Mouse (Mus musculus) cerebellum, postnatal 36 days (tissue): Measurements from ENCODE around the gene Vwa2.
A peak's percentile ranks its signal among the peaks of the same experiment; 100 is the strongest.

ENCODE experiments used
- DNase-seq, 2 experiments: peaks; one replicate each; pipeline ENCODE4 v3.0.0; 2021 to 2022; ENCODE audit warnings: mixed read lengths in 2 of 2

Gene Vwa2

GRCm38 (mm10) chr19:56873816-56874600 lies at the start of gene Vwa2:
TSS of gene Vwa2 (plus strand) at chr19:56874249.
- peak in 1 of 2 experiments; percentile 13 for DNase-seq

- no peak for DNase-seq
Measured at GRCm38 (mm10) chr19:56826047-56826631, 47.9 kb upstream of the Vwa2 start, which contains the start of gene Tdrd1. TSS of gene Tdrd1 (plus strand) at chr19:56826209.

GRCm38 (mm10) chr19:56828305-56828704 lies 45.7 kb upstream of the Vwa2 start:
- DNase-seq = no peak

GRCm38 (mm10) chr19:56829267-56829666 lies 44.8 kb upstream of the Vwa2 start:
- DNase-seq = no peak

- DNase-seq = no peak
Measured at GRCm38 (mm10) chr19:56830163-56830562, 43.9 kb upstream of the Vwa2 start.

GRCm38 (mm10) chr19:56835340-56835739 lies 38.7 kb upstream of the Vwa2 start:
- no peak for DNase-seq

GRCm38 (mm10) chr19:56838942-56839706 lies 34.9 kb upstream of the Vwa2 start:
- no peak for DNase-seq

GRCm38 (mm10) chr19:56842974-56843373 lies 31.1 kb upstream of the Vwa2 start:
- DNase-seq = no peak

GRCm38 (mm10) chr19:56852590-56852989 lies 21.5 kb upstream of the Vwa2 start:
- DNase-seq = no peak

GRCm38 (mm10) chr19:56856455-56856854 lies 17.6 kb upstream of the Vwa2 start:
- DNase-seq = no peak

GRCm38 (mm10) chr19:56867701-56868100 lies 6.3 kb upstream of the Vwa2 start:
- DNase-seq = no peak

- no peak for DNase-seq
Measured at GRCm38 (mm10) chr19:56874601-56875315, 709 bp downstream of the Vwa2 start.

GRCm38 (mm10) chr19:56877364-56877763 lies 3.3 kb downstream of the Vwa2 start:
- no peak for DNase-seq

- no peak for DNase-seq
Measured at GRCm38 (mm10) chr19:56887879-56888278, 13.8 kb downstream of the Vwa2 start.

GRCm38 (mm10) chr19:56888654-56889053 lies 14.6 kb downstream of the Vwa2 start:
- no peak for DNase-seq

- DNase-seq = no peak
Measured at GRCm38 (mm10) chr19:56891438-56891837, 17.4 kb downstream of the Vwa2 start.

GRCm38 (mm10) chr19:56892586-56892985 lies 18.5 kb downstream of the Vwa2 start:
- DNase-seq = peak in 1 of 2 experiments; percentile 21

GRCm38 (mm10) chr19:56893326-56893725 lies 19.3 kb downstream of the Vwa2 start:
- DNase-seq = peak; percentile 26 to 33

GRCm38 (mm10) chr19:56897654-56898053 lies 23.6 kb downstream of the Vwa2 start:
- no peak for DNase-seq

- DNase-seq = no peak
Measured at GRCm38 (mm10) chr19:56904095-56904494, 30.0 kb downstream of the Vwa2 start.

- no peak for DNase-seq
Measured at GRCm38 (mm10) chr19:56905395-56905794, 31.3 kb downstream of the Vwa2 start.

GRCm38 (mm10) chr19:56907850-56908249 lies 33.8 kb downstream of the Vwa2 start:
- DNase-seq = no peak
